Mouse (Mus musculus): ENCODE data around the gene Rcsd1. TPM values are rescaled to one million over a fixed set of nuclear protein-coding genes. Genes with fewer than 3 reads are reported as not detected.

Rcsd1 gene
- polyA plus RNA-seq (2014; fragmentation: Nextera tagmentation; extraction: Ambion mirVana), result 7.1 and 10.4 TPM in 2 replicates

DNA sequence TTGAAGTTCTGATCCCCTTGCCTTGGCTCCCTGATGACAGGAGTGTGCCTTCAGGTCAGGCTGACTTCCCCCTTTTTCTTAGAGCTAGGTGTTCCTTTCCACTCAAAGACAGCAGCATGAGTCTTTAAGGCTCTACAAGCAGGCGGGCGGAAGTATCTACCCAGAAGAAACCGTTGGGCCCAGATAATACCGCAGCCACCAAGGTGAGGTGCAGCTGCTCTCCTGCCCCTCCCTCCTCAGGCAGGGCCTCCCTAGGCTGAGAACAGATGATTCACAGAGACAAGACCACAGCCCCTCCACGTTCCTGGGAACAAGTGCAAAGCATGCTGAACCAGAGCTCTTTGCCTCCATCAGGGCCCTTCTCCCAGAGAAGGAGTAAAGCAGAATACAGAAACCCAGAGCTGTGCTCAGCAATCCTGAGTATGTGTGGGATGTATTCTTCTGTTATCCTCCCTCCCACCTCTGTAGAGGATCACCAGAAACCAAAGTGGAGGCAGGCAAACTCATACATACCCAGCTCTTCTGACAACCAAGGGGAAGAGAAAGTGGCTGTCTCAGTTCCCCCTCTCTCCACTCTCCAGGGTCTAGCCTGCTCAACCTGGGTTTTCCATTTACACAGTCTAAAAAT, at the start of gene Rcsd1:
Gene Rcsd1 (minus strand): TSS at position 129 of the 628 bp plus-strand sequence.
- Histone ChIP-seq H3K4me1 (ENCODE audit: control insufficient read depth, insufficient read depth, low read length) (no peaks in the 10 kb centered on the region; the same call in 1 of the 2 replicates), H3K9ac (ENCODE audit: low read length) (no peak within 1 kb of the TSS), H3K4me3 (ENCODE audit: low read depth, low read length) (no peak within 1 kb of the TSS), H3K36me3 (ENCODE audit: control insufficient read depth, insufficient read depth, low read length) (no peaks in the 10 kb centered on the region), H3K27ac (ENCODE audit: low read depth, low read length) (no peak within 1 kb of the TSS), H3K27me3 (ENCODE audit: control insufficient read depth, insufficient read depth, low read length) (peaks cover 12% of the 10 kb centered on the region), H3K9me3 (ENCODE audit: control insufficient read depth, low read length) (no peaks in the 10 kb centered on the region), H3K4me2 (ENCODE audit: low read depth) (no peak within 1 kb of the TSS; the same call in 1 of the 2 replicates)
- 64% methylated on average over 5 of the region's 5 CpGs for WGBS
- DNase-seq (ENCODE audit: low spot score) (no peak), ATAC-seq (ENCODE audit: insufficient read depth, low FRiP score, low TSS enrichment) (no peak)

DNA sequence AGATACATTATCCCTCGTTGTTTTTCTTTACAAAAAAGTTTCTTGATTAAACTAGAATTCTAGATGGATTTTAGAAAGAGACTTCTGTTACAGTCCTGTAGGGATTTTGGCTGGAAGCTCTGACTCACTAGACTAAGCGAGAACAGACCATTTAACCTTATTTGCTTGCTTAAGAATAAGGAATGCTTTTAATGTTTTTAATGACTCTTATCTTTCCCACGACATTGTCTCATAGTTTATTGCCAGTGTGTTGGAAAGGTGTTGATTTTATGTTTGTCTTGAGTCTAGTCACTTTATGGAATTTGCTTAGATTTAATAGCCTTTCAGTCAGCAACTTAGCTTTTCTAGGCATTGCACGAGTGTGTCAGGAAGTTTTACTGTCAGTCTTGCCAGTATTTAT, 45.6 kb upstream of the Rcsd1 start:
- Histone ChIP-seq H3K9ac (ENCODE audit: low read length) (no peak overlapping the region), H3K4me1 (ENCODE audit: control insufficient read depth, insufficient read depth, low read length) (no peaks in the 10 kb centered on the region), H3K4me2 (ENCODE audit: low read depth) (no peak overlapping the region), H3K4me3 (ENCODE audit: low read depth, low read length) (no peak overlapping the region), H3K27me3 (ENCODE audit: control insufficient read depth, insufficient read depth, low read length) (no peaks in the 10 kb centered on the region), H3K36me3 (ENCODE audit: control insufficient read depth, insufficient read depth, low read length) (no peaks in the 10 kb centered on the region), H3K27ac (ENCODE audit: low read depth, low read length) (no peak overlapping the region), H3K9me3 (ENCODE audit: control insufficient read depth, low read length) (no peaks in the 10 kb centered on the region)
- no peak for ATAC-seq (ENCODE audit: insufficient read depth, low FRiP score, low TSS enrichment)
- no peak for DNase-seq (ENCODE audit: low spot score)
- WGBS, result 62% methylated on average over 4 of the region's 4 CpGs

DNA sequence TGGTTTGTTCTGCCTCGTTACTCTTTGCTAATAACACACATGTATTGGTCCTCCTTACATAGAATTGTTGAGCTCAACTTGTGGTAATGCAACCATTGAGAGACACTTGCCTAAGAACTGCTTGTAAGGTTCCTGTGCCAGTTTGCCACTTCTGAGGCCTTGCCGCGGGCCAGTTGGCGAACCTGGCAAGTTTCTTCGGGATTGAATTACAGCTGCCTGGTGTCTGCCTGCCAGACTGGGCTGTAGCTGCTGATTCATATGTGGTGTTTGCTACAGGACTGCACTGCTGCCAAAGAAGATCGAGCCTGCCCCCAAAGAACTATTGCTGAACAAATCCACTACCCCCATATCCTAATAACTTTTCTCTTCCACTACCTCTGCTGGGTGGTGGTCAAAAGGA, 44.6 kb upstream of the Rcsd1 start:
- Histone ChIP-seq H3K27me3 (ENCODE audit: control insufficient read depth, insufficient read depth, low read length) (no peaks in the 10 kb centered on the region), H3K36me3 (ENCODE audit: control insufficient read depth, insufficient read depth, low read length) (no peaks in the 10 kb centered on the region), H3K9me3 (ENCODE audit: control insufficient read depth, low read length) (no peaks in the 10 kb centered on the region), H3K4me2 (ENCODE audit: low read depth) (no peak overlapping the region), H3K9ac (ENCODE audit: low read length) (no peak overlapping the region), H3K4me3 (ENCODE audit: low read depth, low read length) (no peak overlapping the region), H3K27ac (ENCODE audit: low read depth, low read length) (no peak overlapping the region), H3K4me1 (ENCODE audit: control insufficient read depth, insufficient read depth, low read length) (no peaks in the 10 kb centered on the region)
- DNase-seq (ENCODE audit: low spot score), result no peak
- no peak for ATAC-seq (ENCODE audit: insufficient read depth, low FRiP score, low TSS enrichment)
- WGBS, result 93% methylated on average over 6 of the region's 6 CpGs

- no peaks in the 10 kb centered on the region for H3K27me3 ChIP-seq (ENCODE audit: control insufficient read depth, insufficient read depth, low read length)
Measured at GRCm38 (mm10) chr1:165751838-165752237, 42.3 kb upstream of the Rcsd1 start.

GRCm38 (mm10) chr1:165751142-165751541, 41.6 kb upstream of the Rcsd1 start:
- no peak overlapping the region for H3K9ac ChIP-seq (ENCODE audit: low read length)
- no peaks in the 10 kb centered on the region for H3K4me1 ChIP-seq (ENCODE audit: control insufficient read depth, insufficient read depth, low read length)
- DNase-seq (ENCODE audit: low spot score) (no peak), ATAC-seq (ENCODE audit: insufficient read depth, low FRiP score, low TSS enrichment) (no peak)
- no peak overlapping the region for H3K27ac ChIP-seq (ENCODE audit: low read depth, low read length)
- H3K4me3 ChIP-seq (ENCODE audit: low read depth, low read length), result no peak overlapping the region
- no peak overlapping the region for H3K4me2 ChIP-seq (ENCODE audit: low read depth)
- no peaks in the 10 kb centered on the region for H3K36me3 ChIP-seq (ENCODE audit: control insufficient read depth, insufficient read depth, low read length)
- H3K9me3 ChIP-seq (ENCODE audit: control insufficient read depth, low read length), result no peaks in the 10 kb centered on the region
- no peaks in the 10 kb centered on the region for H3K27me3 ChIP-seq (ENCODE audit: control insufficient read depth, insufficient read depth, low read length)

More at GRCm38 (mm10) chr1:165751838-165752237, 42.3 kb upstream of the Rcsd1 start:
- H3K36me3 ChIP-seq (ENCODE audit: control insufficient read depth, insufficient read depth, low read length), result no peaks in the 10 kb centered on the region
- no peak overlapping the region for H3K9ac ChIP-seq (ENCODE audit: low read length)
- H3K4me2 ChIP-seq (ENCODE audit: low read depth), result no peak overlapping the region
- WGBS, result 83% methylated on average over 5 of the region's 5 CpGs
- no peaks in the 10 kb centered on the region for H3K4me1 ChIP-seq (ENCODE audit: control insufficient read depth, insufficient read depth, low read length)
- H3K27ac ChIP-seq (ENCODE audit: low read depth, low read length), result no peak overlapping the region
- H3K9me3 ChIP-seq (ENCODE audit: control insufficient read depth, low read length), result no peaks in the 10 kb centered on the region
- ATAC-seq (ENCODE audit: insufficient read depth, low FRiP score, low TSS enrichment), result no peak
- DNase-seq (ENCODE audit: low spot score), result no peak
- H3K4me3 ChIP-seq (ENCODE audit: low read depth, low read length), result no peak overlapping the region

GRCm38 (mm10) chr1:165748053-165748452, 38.5 kb upstream of the Rcsd1 start:
- no peak overlapping the region for H3K4me3 ChIP-seq (ENCODE audit: low read depth, low read length)
- H3K4me1 ChIP-seq (ENCODE audit: control insufficient read depth, insufficient read depth, low read length), result no peaks in the 10 kb centered on the region
- H3K36me3 ChIP-seq (ENCODE audit: control insufficient read depth, insufficient read depth, low read length), result no peaks in the 10 kb centered on the region
- peak; percentile 22 for DNase-seq (ENCODE audit: low spot score)
- H3K4me2 ChIP-seq (ENCODE audit: low read depth), result no peak overlapping the region
- no peak overlapping the region for H3K27ac ChIP-seq (ENCODE audit: low read depth, low read length)
- WGBS, result 38% methylated on average over 11 of the region's 11 CpGs
- H3K9me3 ChIP-seq (ENCODE audit: control insufficient read depth, low read length), result no peaks in the 10 kb centered on the region
- no peaks in the 10 kb centered on the region for H3K27me3 ChIP-seq (ENCODE audit: control insufficient read depth, insufficient read depth, low read length)
- H3K9ac ChIP-seq (ENCODE audit: low read length), result no peak overlapping the region
- ATAC-seq (ENCODE audit: insufficient read depth, low FRiP score, low TSS enrichment), result no peak

DNA sequence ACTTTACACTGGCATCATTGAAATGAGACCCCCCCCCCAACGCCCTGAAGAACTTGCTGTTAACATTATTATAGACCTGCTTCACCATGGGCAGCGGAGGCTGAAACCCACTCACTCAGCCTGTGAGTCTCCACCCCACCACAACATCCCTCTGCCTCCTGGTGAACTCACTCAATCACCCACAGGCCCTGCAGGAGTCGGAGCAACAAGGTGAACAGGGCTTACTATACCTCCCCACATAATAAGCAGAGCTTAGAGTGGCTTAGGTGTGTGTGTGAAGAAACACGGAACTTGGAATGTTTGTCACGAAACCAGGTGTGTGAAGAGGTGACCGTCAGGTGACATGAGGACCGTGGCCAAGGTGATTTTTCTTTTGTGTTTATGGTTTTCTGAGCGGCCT, 32.4 kb upstream of the Rcsd1 start:
- Histone ChIP-seq H3K27me3 (ENCODE audit: control insufficient read depth, insufficient read depth, low read length) (no peaks in the 10 kb centered on the region), H3K36me3 (ENCODE audit: control insufficient read depth, insufficient read depth, low read length) (no peaks in the 10 kb centered on the region), H3K4me1 (ENCODE audit: control insufficient read depth, insufficient read depth, low read length) (no peaks in the 10 kb centered on the region), H3K9me3 (ENCODE audit: control insufficient read depth, low read length) (no peaks in the 10 kb centered on the region), H3K9ac (ENCODE audit: low read length) (no peak overlapping the region), H3K27ac (ENCODE audit: low read depth, low read length) (no peak overlapping the region), H3K4me2 (ENCODE audit: low read depth) (no peak overlapping the region), H3K4me3 (ENCODE audit: low read depth, low read length) (no peak overlapping the region)
- ATAC-seq (ENCODE audit: insufficient read depth, low FRiP score, low TSS enrichment) (no peak), DNase-seq (ENCODE audit: low spot score) (no peak)
- WGBS, result 92% methylated on average over 8 of the region's 8 CpGs

DNA sequence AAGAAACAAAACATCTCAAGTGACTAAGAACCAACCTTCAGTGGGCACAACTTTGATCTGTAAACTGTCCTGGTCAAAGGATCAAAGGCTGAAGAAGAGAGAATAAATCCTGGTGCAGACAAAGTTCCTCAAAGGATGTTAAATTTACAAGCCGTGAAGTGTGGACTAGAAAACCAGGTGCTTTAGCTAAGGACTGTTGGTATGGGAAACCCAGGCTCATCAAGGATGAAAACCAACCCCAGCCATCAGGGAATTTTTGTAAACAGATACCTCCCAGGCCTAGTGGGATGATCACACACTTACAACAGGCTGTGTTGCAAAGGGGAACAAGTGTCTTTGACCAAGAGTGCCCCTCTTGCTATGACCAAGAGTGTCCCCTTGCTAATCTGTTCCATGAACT, 29.4 kb upstream of the Rcsd1 start:
- Histone ChIP-seq H3K36me3 (ENCODE audit: control insufficient read depth, insufficient read depth, low read length) (no peaks in the 10 kb centered on the region), H3K4me3 (ENCODE audit: low read depth, low read length) (no peak overlapping the region), H3K4me1 (ENCODE audit: control insufficient read depth, insufficient read depth, low read length) (no peaks in the 10 kb centered on the region; the same call in 1 of the 2 replicates), H3K27ac (ENCODE audit: low read depth, low read length) (no peak overlapping the region), H3K4me2 (ENCODE audit: low read depth) (no peak overlapping the region), H3K9ac (ENCODE audit: low read length) (no peak overlapping the region), H3K27me3 (ENCODE audit: control insufficient read depth, insufficient read depth, low read length) (no peaks in the 10 kb centered on the region), H3K9me3 (ENCODE audit: control insufficient read depth, low read length) (no peaks in the 10 kb centered on the region)
- 56% methylated on average over 1 of the region's 1 CpGs for WGBS
- no peak for DNase-seq (ENCODE audit: low spot score)
- ATAC-seq (ENCODE audit: insufficient read depth, low FRiP score, low TSS enrichment), result no peak

- H3K4me2 ChIP-seq (ENCODE audit: low read depth), result no peak overlapping the region
- ATAC-seq (ENCODE audit: insufficient read depth, low FRiP score, low TSS enrichment), result no peak
- H3K4me1 ChIP-seq (ENCODE audit: control insufficient read depth, insufficient read depth, low read length), result no peaks in the 10 kb centered on the region; the same call in 1 of the 2 replicates
- no peak for DNase-seq (ENCODE audit: low spot score)
- no peaks in the 10 kb centered on the region for H3K27me3 ChIP-seq (ENCODE audit: control insufficient read depth, insufficient read depth, low read length)
- H3K27ac ChIP-seq (ENCODE audit: low read depth, low read length), result no peak overlapping the region
- WGBS, result 78% methylated on average over 3 of the region's 3 CpGs
- no peak overlapping the region for H3K9ac ChIP-seq (ENCODE audit: low read length)
- no peaks in the 10 kb centered on the region for H3K9me3 ChIP-seq (ENCODE audit: control insufficient read depth, low read length)
- H3K36me3 ChIP-seq (ENCODE audit: control insufficient read depth, insufficient read depth, low read length), result no peaks in the 10 kb centered on the region
- no peak overlapping the region for H3K4me3 ChIP-seq (ENCODE audit: low read depth, low read length)
Measured at GRCm38 (mm10) chr1:165737867-165738266, 28.3 kb upstream of the Rcsd1 start.
